Mouse (Mus musculus): Measurements from ENCODE around the gene Pbx1.

Gene Pbx1

GRCm38 (mm10) chr1:168139138-168139682 lies 292.9 kb downstream of the Pbx1 start:
- no peak for DNase-seq

DNA sequence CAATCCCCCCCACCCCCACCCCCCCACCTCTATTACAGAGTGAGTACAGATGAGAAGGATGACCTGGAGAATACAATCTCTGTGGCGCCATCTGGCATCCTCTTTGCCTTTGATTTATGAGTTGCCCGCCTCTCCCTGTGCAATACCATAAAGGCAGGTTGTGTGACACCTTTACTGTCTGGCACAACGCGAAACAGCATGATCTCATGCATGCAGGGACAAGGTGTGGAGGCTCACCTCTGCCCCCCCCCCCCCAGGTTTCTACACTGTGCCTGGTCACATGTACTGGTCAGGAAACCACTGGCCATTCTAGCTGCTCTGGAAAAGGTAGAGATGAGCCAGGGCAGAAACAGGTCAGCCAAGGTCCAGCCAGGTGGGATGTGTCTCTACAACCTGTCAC lies 293.4 kb downstream of the Pbx1 start:
- DNase-seq = no peak

- DNase-seq = no peak
Observed at GRCm38 (mm10) chr1:168137890-168138289, 294.2 kb downstream of the Pbx1 start.

- no peak for DNase-seq
Observed at GRCm38 (mm10) chr1:168135545-168135944, 296.5 kb downstream of the Pbx1 start.

- no peak for DNase-seq
Observed at GRCm38 (mm10) chr1:168133696-168134095, 298.4 kb downstream of the Pbx1 start.

DNA sequence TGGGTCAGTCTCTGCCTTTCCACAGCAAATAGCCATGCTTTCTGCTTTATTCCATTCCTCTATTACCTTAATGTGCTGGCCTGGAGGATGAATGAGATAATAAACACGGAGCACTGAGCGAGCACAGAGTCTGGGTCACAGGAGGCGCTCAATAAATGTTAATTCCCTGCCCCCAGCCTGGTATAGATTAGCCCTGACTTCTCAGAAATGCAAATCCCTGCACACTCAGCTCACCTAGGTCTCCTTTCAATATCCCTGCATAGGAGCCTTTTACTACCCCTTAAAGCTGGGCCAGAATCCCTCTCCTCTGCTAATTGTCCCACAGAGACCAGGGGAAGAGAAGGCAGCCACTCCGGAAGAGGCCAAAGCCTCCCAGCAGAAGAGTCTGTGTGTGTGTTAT lies 304.1 kb downstream of the Pbx1 start:
- DNase-seq = no peak

DNA sequence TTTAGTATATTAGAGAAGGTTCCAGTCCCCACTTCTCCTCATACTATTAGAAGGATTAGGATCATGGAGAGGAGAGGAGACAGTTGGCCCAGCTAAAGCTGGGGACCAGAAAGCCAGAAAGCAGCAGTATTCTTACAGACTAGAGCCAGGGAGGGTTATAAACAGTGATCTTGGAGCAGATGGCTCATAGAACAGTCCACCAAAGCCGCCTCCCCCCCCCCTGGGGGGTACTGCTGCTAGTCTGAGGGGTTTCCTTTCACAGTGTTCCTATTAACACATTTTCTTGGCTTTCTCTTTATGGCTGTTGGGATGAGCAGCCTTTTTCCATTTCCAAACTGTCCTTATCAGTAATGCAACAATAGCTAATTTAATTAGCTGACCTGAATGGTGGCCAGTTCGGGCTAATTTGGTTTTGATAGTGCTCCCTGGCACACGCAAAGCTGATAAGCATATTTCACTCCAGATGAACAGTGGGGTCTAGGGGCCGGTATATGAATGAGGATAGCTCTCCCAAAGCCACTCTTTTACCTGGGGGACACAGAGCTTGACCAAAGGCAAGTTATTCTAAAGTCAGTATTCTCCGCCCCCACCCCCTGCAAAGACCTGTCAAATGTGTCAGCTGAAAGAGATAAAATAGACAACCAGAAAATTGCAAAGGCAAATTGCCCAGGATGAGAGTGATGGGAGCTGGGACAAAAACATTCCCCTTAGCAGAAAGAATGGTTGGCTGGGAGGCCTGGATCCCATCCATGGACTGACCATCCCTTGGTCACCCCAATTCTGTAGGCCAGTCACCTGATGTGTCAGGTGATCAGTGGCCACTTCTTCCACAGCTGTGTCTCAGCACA lies 307.2 kb downstream of the Pbx1 start:
- no peak for DNase-seq

DNA sequence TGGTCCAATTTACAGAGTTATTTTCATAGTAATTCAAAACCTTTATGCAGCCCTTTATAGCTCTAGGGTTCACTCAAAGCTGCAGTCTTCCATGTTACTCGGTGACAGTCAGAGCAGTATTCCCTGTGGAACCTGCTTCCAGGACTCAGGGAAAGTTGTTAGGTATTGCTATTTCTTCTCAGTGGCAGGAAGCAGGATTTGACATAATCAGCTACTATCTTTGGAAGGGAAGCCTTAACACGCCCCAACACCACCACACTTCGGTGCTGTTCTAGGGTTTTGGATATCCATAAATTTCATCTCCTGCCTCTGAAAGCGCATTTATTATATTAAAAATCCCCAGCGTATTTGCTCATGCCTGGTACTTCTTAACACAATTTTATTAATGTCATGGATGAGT lies 314.0 kb downstream of the Pbx1 start:
- DNase-seq = no peak

- no peak for DNase-seq
Observed at GRCm38 (mm10) chr1:168117367-168117766, 314.7 kb downstream of the Pbx1 start.

- DNase-seq = no peak
Observed at GRCm38 (mm10) chr1:168109797-168110196, 322.3 kb downstream of the Pbx1 start.

GRCm38 (mm10) chr1:168103821-168104220 lies 328.2 kb downstream of the Pbx1 start:
- DNase-seq = no peak

DNA sequence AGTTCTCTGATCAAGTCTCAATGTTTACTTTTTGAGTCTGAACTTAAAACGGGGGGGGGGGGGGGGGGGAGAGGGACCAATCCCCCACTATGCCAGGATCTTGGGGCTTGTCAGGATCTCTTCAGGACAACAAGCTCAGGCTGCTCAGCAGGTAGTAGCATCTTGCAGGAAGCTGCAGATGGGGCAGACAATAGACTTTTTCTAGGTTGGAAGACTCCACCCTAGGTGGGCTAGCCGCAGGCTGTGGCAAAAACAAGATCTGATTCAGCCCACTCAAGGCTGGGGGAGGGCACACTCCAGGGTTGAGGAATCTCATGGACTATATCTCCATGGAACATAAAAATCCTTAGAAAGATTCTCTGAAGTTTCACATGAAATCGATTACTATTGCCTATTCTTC lies 330.6 kb downstream of the Pbx1 start:
- no peak for DNase-seq

DNA sequence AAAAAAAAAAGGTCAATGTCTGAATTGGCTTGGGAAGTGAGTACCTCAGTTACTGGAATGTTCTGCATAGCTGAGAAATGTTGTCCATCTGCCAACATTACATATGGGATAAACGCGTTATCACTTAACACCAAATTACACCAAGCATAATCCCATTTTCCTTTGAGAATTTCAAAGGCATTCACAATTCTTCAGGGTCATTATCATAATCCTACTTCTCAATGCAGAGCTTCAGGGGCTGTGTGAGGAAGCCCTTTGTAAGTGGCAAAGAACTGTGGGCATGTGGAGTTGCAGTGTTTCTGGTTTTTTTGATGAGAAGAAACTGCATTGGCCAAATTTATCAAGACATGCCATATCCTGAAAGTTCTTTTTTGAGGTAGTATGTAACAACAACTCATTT lies 333.3 kb downstream of the Pbx1 start:
- no peak for DNase-seq

DNA sequence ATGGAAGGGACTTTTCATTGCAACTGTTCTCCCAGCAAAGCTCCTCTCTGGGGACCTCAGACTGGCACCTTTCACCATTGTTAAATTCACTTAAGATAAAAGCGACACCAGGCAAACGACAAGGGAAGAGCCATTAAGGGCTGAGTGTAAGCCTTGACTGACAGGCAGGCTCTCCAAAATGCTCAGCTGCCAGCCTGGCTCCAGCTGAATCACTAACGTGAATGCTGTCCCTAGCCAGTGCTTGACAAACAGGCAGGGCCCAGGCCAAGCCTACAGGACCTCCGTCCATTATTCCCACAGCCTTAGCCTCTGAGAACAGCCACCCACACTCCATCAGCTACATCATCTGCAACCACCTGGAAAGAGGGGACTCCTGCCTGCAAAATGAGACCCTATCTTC lies 337.4 kb downstream of the Pbx1 start:
- no peak for DNase-seq

GRCm38 (mm10) chr1:168093044-168093443 lies 339.0 kb downstream of the Pbx1 start:
- DNase-seq = peak; percentile 20

DNA sequence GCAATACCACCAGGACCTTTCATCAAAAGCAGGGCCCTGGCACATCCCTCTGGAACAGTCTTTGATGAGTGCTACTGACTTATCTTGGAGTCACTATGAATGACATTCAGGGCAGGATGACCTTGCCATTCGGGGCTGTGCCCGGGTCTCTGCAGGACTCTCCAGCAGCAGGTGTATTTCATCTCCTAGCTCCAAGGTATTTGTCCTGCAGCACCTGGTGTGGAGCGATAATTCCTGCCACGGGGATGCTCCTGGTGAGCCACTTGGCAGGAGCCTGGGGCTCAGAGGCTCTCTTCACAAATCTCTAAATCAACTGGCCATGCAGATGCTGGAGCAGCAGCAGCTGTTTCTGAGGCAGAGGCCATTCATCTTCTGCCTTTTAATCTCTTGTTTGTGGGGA lies 340.4 kb downstream of the Pbx1 start:
- no peak for DNase-seq

DNA sequence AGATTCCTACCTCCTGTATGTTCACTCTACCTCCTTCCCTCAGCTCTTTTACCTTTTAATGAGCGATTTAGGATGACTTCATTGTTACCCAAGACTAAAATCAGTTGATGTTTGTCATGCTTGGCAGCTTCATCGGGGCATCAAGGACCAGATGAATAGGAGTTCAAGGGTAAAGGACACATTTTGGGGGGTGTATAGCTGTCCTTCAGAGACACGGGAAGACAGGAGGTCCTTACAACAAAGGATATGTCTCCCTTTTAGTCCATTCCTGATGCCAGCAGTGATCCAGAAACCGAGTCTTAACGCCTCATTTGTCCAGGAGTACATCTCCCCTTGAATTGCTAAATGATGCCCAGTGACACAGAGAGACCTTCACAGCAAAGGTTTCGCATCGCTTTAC lies 343.4 kb downstream of the Pbx1 start:
- DNase-seq = no peak

- no peak for DNase-seq
Observed at GRCm38 (mm10) chr1:168079394-168079767, 352.7 kb downstream of the Pbx1 start.

- DNase-seq = no peak
Observed at GRCm38 (mm10) chr1:168078746-168079393, 353.2 kb downstream of the Pbx1 start.

DNA sequence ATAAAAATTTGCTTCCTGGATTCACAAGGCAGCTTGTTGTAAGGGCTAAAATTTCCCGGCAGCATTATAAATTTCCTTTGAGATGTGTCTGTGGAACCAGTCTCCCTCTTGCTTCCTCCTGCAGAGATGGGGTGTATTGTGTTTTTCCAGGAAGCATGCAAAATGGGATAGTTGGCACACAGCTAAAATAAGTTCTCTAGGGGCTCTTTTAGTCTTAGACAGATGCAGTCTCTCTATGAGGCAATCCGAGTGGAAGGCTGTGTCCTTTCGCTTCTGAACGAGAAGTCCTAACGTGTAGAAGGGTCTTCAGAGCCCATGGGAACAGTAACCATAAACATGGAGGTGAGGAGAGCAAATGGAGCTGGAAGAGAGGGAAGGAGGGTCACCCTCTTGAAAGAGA lies 360.1 kb downstream of the Pbx1 start:
- DNase-seq = no peak

- DNase-seq = no peak
Observed at GRCm38 (mm10) chr1:168070273-168070910, 361.7 kb downstream of the Pbx1 start.

DNA sequence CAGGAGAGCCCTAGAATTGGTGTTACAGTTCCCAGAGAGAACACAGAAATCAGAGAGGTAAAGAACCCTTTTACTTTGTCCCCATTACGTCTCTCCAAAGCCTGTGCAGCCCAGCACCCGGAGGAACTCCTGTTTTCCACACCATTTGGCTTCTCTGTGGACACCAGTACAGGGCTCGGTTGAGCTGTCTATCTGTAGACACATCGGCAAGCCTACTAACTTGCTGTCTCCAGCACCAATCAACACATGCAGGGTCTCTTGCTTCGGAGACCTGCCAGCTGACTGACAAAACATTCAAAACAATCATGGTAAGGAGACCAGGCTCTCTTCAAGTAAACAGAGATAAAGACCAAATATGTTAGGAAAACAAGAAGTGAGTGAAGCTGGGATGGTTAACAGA lies 362.3 kb downstream of the Pbx1 start:
- DNase-seq = no peak
